Mouse (Mus musculus) heart, postnatal 0 days (tissue): Measurements from ENCODE around the gene Gm20422.

Experiments
- CTCF ChIP-seq: IDR thresholded peaks from 2 replicates; pipeline ENCODE4 v1.5.1; 2016; ENCODE audit warnings: antibody characterized with exemption, control low read depth, low read depth
- EP300 ChIP-seq: IDR thresholded peaks from 2 replicates; pipeline ENCODE4 v1.6.1; 2016; ENCODE audit warnings: antibody characterized with exemption, low read depth

DNA sequence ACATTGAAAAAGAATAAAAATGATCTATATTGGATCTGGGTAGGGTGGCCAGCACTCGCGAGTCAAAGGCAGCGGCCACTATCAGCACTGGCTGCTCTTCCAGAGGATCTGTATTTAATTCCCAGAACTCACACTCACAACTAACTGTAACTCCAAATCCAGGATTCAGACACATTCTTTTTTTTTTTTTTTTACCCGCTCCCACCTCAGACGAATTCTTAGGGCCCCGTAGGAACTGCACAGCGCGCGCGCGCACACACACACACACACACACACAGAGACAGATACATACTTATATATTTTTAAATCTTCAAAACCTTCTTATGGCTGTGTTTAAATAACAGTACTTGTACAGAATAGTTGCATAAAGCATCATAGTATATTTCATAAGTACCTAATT, 15.7 kb upstream of the Gm20422 start:
- TF ChIP-seq EP300 (no peak), CTCF (no peak)
